Mouse (Mus musculus) skeletal muscle tissue, adult 2 months (tissue): ENCODE data around the gene E130116L18Rik.
A peak's percentile ranks its signal among the peaks of the same experiment; 100 is the strongest.
"Not testable (repeated sequence)": the region's sequence is repeated elsewhere in the genome, so short reads cannot be mapped to it uniquely, and the experiment has no call there.

ENCODE experiments used
- DNase-seq: peaks from one replicate; pipeline ENCODE4 v3.0.0-alpha.2; 2012; ENCODE audit warnings: low read depth, low spot score

The E130116L18Rik gene

DNA sequence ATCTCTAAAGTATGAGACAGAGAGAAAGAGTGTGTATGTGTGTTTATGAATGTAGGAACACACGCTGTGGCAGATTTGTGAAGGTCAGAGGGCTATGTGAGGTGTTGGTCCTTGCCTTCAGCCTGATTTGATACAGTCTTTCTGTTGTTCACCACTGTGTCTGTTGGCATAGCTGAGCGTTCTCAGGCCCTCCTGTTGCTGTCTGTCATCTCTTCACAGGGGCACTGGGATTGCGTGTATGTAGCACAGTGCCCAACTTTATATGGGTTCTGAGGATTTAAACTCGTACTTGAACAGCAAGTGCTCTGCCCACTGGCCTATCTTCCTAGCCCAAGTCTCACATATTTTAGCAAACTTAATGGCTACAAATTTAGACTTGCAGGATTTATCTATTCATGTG lies 39.4 kb downstream of the E130116L18Rik start:
- no peak for DNase-seq

DNA sequence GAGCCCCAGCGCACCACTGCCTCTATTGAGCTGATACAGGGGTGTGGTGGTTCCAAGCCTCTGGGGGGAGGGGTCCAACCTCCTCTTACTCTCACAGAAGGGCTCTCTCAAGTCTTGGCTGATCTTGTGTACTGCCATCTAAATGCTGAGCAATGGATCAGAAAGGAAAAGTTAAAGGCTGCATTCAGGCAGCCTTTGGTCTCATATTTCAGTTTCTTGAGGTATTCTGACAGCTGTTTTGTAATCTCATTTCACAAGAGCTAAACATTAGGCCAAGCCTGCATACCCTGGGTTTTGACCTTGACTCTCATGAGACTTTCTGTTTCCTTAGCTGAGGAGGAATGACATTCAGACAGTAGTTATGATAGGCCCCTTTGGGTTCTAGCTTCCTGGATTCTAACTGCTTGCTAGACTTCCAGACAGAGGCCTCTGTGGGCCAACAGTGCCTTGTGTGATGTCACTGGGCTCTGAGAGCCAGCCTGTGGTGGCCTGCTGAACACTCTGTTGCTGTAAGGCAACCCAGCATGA lies 41.9 kb downstream of the E130116L18Rik start, which contains the start of gene Galntl5:
TSS of gene Galntl5 (plus strand) at position 457 of the 528 bp plus-strand sequence.
- DNase-seq = peak; percentile 13

DNA sequence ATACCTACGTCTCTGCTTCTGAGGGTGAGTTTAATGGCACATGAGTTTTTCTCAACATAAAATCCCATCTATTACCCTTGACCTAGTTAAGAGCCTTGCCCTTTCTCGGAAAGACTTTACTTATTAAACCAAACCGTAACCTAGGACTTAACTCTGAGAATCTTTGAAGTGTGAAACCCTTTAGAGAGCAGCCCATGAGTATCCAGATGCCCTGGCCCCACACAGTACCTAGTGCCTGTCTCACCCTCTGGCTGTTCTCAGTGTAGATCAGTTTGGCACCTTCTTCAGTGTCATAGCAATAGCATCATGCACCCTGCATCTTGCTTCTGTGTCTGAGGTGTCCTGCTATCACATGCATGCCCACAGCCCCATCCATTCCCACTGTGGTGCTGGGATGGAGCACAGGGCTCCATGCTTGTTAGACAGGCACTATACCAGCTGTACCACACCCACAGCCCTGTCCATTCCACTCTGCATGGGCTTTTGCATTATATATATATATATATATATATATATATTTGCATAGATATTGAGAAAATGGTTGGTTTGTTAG lies 42.9 kb downstream of the E130116L18Rik start:
- no peak for DNase-seq

DNA sequence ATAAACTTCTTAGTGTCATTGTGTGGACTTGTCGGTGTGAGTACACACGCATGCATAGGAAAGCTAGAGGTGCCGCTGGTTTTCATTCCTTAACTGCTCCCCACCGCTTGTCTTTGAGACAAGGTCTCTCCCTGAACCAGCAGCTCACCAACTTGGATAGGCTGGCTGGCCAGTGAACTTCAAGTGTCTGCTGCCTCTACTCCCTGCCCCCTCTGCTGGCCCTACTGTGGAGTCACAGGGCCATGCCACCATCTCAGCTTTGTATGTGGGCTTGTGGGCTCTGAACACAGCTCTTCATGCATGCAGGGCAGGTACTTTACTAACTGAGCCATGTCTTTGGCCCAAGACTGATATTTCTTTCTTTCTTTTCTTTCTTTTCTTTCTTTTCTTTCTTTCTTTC lies 43.7 kb downstream of the E130116L18Rik start:
- no peak for DNase-seq

DNA sequence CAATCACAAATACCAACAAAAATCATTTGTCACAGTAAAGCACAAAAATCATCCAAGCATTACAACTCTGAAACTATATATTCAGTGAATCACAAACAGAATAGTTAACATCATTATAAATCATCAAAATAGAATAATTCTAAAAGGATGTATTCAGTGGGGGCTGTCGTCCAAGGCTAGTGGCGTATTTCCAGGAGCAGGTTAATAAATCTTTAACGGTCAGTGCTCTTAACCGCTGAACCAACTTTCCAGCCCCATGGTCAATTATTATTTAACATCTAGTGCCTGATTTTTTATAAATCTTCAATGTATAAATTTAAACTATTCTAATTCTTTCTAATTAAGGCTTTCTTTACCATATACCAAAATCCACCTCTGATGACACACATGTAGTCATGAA lies 44.4 kb downstream of the E130116L18Rik start:
- not testable (repeated sequence) for DNase-seq

DNA sequence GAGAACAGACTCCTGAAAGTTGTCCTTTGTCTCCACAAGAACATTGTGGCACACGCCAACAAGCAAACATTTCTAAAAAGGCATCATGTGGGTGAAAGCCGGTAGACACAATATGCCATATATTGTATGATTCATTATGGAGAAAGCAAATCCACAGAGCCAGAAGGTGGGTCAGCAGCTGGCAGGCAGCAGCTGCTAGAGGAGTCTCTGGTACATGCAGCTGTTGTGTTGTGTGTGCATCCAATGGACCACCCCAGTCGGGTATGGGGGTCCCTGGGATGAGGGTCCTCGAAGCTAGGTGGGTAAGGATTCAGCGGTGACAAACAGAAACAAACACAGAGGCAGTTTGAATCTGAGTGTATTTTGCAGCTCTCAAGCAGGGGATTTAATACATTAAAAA lies 45.0 kb downstream of the E130116L18Rik start:
- not testable (repeated sequence) for DNase-seq
